Mouse (Mus musculus) bone marrow, adult 2 months (tissue): ENCODE data around the gene Idi1. TPM values are rescaled to one million over a fixed set of nuclear protein-coding genes. Genes with fewer than 3 reads are reported as not detected.
A peak's percentile ranks its signal among the peaks of the same experiment; 100 is the strongest.
"Not testable (repeated sequence)": the region's sequence is repeated elsewhere in the genome, so short reads cannot be mapped to it uniquely, and the experiment has no call there.

Experiments used
- H3K27ac ChIP-seq: fragments of 200-500 bp; 2 replicates; pipeline ENCODE4 v1.5.1; 2012; ENCODE audit warnings: low read depth, mild to moderate bottlenecking, control low read depth, inconsistent platforms, low read length; ENCODE audit not compliant: control insufficient read depth, poor library complexity, insufficient read depth
- H3K4me1 ChIP-seq: fragments of 200-500 bp; 2 replicates; pipeline ENCODE4 v1.6.1; 2011; ENCODE audit warnings: low read length; ENCODE audit not compliant: control insufficient read depth, insufficient read depth
- H3K4me3 ChIP-seq: fragments of 200-500 bp; replicated peaks from 2 replicates; pipeline ENCODE3; 2011; ENCODE audit warnings: mild to moderate bottlenecking, low read depth, low read length, control low read depth; ENCODE audit not compliant: control insufficient read depth
- CTCF ChIP-seq: fragments of 200-500 bp; IDR thresholded peaks from 2 replicates; pipeline ENCODE4 v1.5.1; 2011; ENCODE audit warnings: low read length, control low read depth; ENCODE audit not compliant: control insufficient read depth, insufficient read depth
- POLR2A ChIP-seq: fragments of 200-500 bp; IDR thresholded peaks from 2 replicates; pipeline ENCODE4 v1.6.1; 2011; ENCODE audit warnings: low read depth, mild to moderate bottlenecking, control low read depth, low read length, borderline replicate concordance; ENCODE audit not compliant: control insufficient read depth
- WGBS: fragments of 180-500 bp; shearing (Covaris S2); methylation state at CpG from one replicate; pipeline ENCODE4 v1.1.7; 2018; 5-methylcytosine and 5-hydroxymethylcytosine counted together
- polyA plus RNA-seq: library from polyadenylated mRNA; stranded (reverse); fragments of >200 nt; gene quantifications from 2 replicates; pipeline ENCODE4 v1.2.4, GENCODE M21; 2011; ENCODE audit warnings: low replicate concordance; ENCODE audit not compliant: missing spikeins, insufficient read depth, insufficient read length

Idi1 gene
- polyA plus RNA-seq, 1 experiment = 25.7 TPM

DNA sequence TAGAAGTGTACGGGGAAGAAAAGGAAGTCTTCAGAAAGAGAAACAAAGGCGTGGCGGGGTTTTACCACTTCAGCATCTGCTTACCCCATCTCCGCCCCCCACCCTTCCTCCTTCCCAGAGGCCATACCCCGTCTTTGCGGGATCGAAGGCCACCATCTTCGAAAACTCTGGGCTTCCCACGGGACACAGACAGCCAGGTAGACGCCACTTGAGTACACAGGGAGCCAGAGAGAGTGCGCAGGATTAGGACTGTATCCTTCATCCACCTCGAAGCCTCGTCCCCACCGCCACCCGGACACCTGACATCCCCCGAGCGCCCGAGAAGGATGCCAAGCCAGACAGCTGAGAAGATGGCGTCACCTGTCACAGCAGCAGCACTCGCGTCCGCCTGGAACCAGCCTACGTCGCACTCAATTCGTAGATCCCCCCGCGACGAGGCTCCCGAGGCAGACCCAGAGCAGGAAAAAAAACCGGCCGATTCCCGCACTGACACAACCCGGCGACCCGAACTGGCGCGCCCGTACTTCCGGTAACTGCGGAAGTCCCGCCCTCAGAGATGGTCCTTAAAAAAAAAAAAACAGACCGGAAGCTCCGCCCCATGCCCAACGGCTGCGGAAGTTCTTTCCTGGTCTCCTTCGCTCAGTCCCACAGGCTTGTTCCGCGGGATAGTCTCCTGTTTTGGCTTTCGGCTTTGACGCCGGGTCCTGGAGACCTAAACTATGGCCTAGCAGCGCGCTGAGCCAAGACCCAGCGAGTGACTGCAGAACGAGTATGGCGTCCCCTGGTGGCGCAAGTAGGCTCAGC is 14.6 kb upstream of the Idi1 start:
- TF ChIP-seq POLR2A = peak; percentile 46; the same call in 1 of the 2 replicates
- TF ChIP-seq CTCF = peak; percentile 98
- H3K27ac ChIP-seq = peak overlapping the region; percentile 94
- under 1% methylated on average over 57 of the region's 57 CpGs for WGBS
- H3K4me3 ChIP-seq = peak overlapping the region; percentile 91
- no peaks in the 10 kb centered on the region; the same call in 1 of the 2 replicates for H3K4me1 ChIP-seq

DNA sequence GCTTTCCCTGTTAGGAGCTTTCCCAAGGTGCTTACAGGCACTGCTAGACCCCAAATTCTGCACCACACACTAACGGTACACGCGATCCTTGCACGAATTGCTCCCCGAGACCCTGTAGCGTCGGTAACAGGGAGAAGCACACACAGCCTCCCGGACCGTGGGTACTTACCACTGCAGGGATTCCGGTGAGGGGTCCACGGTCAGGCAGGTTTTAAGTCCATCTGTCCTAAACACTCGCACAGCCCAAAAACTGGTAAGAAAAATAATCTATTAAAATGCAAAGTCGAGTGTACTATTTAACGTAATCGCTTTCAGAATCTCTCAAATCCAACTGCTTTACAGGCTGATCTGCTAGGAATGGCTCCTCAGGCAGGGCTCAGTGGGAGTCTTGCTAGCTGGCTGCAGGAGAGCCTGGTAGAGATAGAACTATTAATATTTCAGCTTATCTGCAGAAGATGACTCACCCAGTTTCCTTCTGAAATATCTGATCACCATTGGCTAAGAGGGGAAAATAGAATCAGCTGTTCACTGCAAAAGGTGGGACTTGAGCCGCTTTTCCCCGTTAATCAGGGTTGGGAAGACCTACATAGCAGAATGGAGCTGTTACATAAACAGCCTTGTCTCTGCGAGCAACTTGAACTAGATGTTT is 13.9 kb upstream of the Idi1 start, which contains the start of gene Wdr37:
TSS of gene Wdr37 (minus strand) at position 596 of the 649 bp plus-strand sequence.
- Histone ChIP-seq H3K4me3 (peak within 1 kb of the TSS; percentile 91), H3K27ac (peak within 1 kb of the TSS; percentile 94), H3K4me1 (no peaks in the 10 kb centered on the region; the same call in 1 of the 2 replicates)
- 2% methylated on average over 18 of the region's 18 CpGs for WGBS
- TF ChIP-seq CTCF (no peak), POLR2A (no peak)

DNA sequence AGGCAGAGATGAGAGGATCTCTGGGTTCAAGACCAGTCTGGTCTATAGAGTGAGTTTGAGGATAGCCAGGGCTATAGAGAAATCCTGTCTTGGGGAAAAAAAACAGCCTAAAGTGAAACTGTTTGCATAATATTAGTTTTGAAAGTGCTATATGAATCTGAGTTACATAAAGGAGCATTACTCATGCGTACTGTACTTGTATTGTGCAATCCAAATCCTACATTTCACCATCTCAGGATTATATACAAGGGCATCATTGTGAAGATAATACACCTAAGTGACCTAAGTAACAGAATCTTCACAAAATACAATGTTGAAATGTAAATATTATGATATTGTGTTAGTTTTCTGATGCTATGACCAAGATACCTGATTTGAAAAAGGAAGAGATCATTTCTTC is 11.5 kb upstream of the Idi1 start:
- TF ChIP-seq POLR2A (no peak), CTCF (no peak)
- no peak overlapping the region for H3K27ac ChIP-seq
- WGBS = 49% methylated on average over 1 of the region's 1 CpGs
- no peaks in the 10 kb centered on the region for H3K4me1 ChIP-seq
- H3K4me3 ChIP-seq = no peak overlapping the region

DNA sequence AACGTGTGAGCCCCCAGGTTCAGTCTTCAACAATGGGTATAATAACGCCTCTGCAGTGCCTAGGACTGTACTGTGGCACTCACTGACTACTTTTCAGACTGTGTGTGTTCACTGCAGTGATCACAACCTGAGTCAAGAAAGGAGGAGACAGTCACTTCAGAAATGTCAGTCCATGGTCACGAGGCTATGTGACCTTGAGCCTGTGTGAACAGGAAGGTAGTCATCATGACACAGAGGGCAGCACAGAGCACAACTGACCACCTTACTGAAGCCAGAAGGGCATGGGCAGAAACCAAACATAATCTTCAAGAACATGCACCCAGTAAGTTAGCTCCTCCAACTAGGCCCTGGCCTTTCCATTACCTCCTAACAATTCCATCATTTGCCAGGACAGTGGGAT is 3.7 kb upstream of the Idi1 start:
- 73% methylated on average over 3 of the region's 3 CpGs for WGBS
- no peak for TF ChIP-seq POLR2A
- no peak for TF ChIP-seq CTCF
- Histone ChIP-seq H3K27ac (no peak overlapping the region), H3K4me1 (no peaks in the 10 kb centered on the region; the same call in 1 of the 2 replicates), H3K4me3 (no peak overlapping the region)

DNA sequence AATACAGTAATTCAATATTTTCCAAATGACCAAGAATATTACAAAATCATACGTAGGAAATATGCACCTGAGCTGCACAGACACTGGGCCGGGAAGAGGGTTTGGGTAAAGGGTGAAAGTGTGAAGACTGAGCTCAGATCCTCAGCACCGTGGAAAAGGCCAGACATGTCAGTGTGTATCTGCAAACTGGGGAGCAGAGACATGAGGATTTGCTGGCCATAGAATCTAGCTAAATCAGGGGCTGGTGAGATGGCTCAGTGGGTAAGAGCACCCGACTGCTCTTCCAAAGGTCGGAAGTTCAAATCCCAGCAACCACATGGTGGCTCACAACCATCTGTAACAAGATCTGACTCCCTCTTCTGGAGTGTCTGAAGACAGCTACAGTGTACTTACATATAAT is 1.4 kb upstream of the Idi1 start:
- H3K4me1 ChIP-seq, H3K27ac ChIP-seq, H3K4me3 ChIP-seq: not testable (repeated sequence)
- 78% methylated on average over 5 of the region's 5 CpGs for WGBS

DNA sequence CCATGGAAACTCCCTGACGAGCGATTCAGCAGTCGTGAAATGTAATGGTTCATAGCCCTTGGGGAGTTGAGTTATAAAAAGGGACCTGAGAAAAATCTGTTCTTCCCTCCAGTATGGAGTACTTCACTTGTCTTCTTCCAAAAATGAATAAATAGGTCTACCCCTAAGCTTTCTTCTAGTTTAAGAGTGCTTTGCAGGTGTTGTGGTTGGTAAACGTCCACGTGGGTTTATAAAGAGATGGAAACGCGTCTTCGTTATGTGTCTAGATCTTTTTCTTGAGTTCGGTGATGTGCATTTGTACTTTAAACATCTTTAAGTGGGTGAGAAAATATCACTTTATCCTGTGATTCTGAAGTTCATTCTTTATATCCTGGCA is 872 bp downstream of the Idi1 start:
- Histone ChIP-seq H3K4me1 (no peaks in the 10 kb centered on the region; the same call in 1 of the 2 replicates), H3K4me3 (peak overlapping the region; percentile 99), H3K27ac (no peak overlapping the region)
- TF ChIP-seq POLR2A = no peak
- TF ChIP-seq CTCF = no peak
- 2% methylated on average over 9 of the region's 9 CpGs for WGBS

DNA sequence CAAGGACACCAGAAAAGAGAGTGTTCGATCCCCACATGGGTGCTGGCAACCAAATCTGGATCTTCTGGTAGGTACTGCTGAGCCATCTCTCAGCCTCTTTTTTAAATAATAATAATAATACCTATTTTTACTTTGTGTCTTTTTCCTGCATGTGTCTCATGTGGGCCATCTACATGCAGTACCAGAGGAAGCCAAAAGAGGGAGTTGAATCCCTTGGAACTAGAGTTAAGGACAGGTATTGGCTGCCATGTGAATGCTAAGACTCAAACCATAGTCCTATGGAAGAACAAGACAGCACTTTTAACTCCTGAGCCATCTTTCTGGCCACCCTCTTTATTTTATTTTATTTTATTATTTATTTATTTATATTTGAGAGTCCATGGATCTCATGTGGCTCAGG is 3.3 kb downstream of the Idi1 start:
- TF ChIP-seq CTCF (no peak), POLR2A (no peak)
- Histone ChIP-seq H3K27ac (no peak overlapping the region), H3K4me1 (no peaks in the 10 kb centered on the region), H3K4me3 (no peak overlapping the region)
- 98% methylated on average over 1 of the region's 1 CpGs for WGBS

DNA sequence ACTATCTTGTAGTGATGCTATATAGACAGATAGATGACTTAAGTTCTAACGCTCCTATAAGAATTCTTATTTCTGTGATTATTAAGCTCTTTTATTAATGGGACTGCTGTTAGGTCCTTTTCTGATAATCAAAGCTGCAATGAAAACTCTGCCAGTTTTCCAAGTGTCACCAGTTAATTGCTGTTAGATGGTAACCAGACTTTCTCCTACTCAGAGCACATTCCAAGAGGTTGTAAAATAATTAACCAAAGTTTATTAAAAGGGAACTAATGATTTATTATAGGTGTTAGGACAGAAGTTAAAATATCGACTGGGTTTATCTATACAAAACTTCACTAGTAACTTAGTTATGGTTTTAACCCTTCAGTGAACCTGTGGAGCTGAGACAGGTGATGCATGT is 20.7 kb downstream of the Idi1 start:
- H3K4me3 ChIP-seq, H3K27ac ChIP-seq, H3K4me1 ChIP-seq: not testable (repeated sequence)
- 78% methylated on average over 2 of the region's 2 CpGs for WGBS

DNA sequence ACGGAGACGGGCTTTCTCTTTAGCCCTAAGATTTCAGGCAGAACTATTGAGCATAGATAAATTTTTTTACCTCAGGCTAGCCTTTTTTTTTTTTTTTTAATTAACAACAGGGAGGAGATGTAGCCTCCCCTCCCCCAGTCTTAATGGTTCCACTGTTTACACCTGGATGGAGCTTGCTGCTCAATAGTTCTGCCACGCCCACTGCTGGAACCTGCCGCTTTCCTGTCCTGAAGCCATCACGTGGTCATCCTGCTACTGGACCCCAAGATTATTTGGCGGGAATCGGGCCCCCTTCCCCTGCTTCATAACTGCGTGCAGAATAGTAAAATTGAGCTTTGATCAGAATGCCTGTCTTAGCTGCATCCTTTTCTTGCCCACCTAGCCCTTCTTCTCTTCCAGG is 28.6 kb downstream of the Idi1 start:
- 90% methylated on average over 8 of the region's 8 CpGs for WGBS

More for the DNA sequence above, 28.6 kb downstream of the Idi1 start:
- not testable (repeated sequence) for H3K4me3 ChIP-seq, H3K27ac ChIP-seq, H3K4me1 ChIP-seq
